Mouse (Mus musculus) neural tube, embryonic 15.5 days (tissue): Measurements from ENCODE around the gene Fchsd2. TPM values are rescaled to one million over a fixed set of nuclear protein-coding genes. Genes with fewer than 3 reads are reported as not detected.
"Not testable (repeated sequence)": the region's sequence is repeated elsewhere in the genome, so short reads cannot be mapped to it uniquely, and the experiment has no call there.

Experiments
- ATAC-seq: fragments of 200-750 bp; cut with Nextera tagmentation; 2 replicates; pipeline ENCODE4 v1.8.0; 2017; ENCODE audit warnings: mild to moderate bottlenecking, moderate TSS enrichment, moderate library complexity; ENCODE audit not compliant: low FRiP score
- H3K27ac ChIP-seq: fragments of 300-500 bp; sonication (generic); replicated peaks from 2 replicates; pipeline ENCODE4 v1.5.1; 2015; ENCODE audit warnings: mild to moderate bottlenecking, inconsistent platforms
- H3K27me3 ChIP-seq: fragments of 300-500 bp; sonication (generic); replicated peaks from 2 replicates; pipeline ENCODE4 v1.6.1; 2015; ENCODE audit warnings: inconsistent platforms
- H3K36me3 ChIP-seq: fragments of 300-500 bp; sonication (generic); 2 replicates; pipeline ENCODE4 v1.6.1; 2015; ENCODE audit warnings: inconsistent platforms
- H3K4me1 ChIP-seq: fragments of 300-500 bp; sonication (generic); 2 replicates; pipeline ENCODE4 v1.6.1; 2015; ENCODE audit warnings: inconsistent platforms
- H3K4me2 ChIP-seq: fragments of 300-500 bp; sonication (generic); 2 replicates; pipeline ENCODE4 v1.6.1; 2015; ENCODE audit warnings: inconsistent platforms, mild to moderate bottlenecking, moderate library complexity
- H3K4me3 ChIP-seq: fragments of 300-500 bp; sonication (generic); replicated peaks from 2 replicates; pipeline ENCODE4 v1.5.1; 2015; ENCODE audit warnings: mild to moderate bottlenecking, inconsistent platforms
- H3K9ac ChIP-seq: fragments of 300-500 bp; sonication (generic); replicated peaks from 2 replicates; pipeline ENCODE4 v1.6.1; 2015; ENCODE audit warnings: mild to moderate bottlenecking, inconsistent platforms
- H3K9me3 ChIP-seq: fragments of 300-500 bp; sonication (generic); replicated peaks from 2 replicates; pipeline ENCODE4 v1.6.1; 2016; ENCODE audit warnings: inconsistent platforms
- WGBS: fragments of 180-500 bp; shearing (Covaris S2); methylation state at CpG from one replicate; pipeline ENCODE4 v1.1.7; 2015; ENCODE audit warnings: mixed read lengths; 5-methylcytosine and 5-hydroxymethylcytosine counted together
- polyA plus RNA-seq: library from polyadenylated mRNA; unstranded; fragments of >200 nt; fragmentation: Nextera tagmentation; extraction: Ambion mirVana; gene quantifications from 2 replicates; pipeline ENCODE4 v1.2.1, GENCODE M21; 2015

The Fchsd2 gene
- polyA plus RNA-seq, 1 experiment from 2014 or later = 39.4 TPM

DNA sequence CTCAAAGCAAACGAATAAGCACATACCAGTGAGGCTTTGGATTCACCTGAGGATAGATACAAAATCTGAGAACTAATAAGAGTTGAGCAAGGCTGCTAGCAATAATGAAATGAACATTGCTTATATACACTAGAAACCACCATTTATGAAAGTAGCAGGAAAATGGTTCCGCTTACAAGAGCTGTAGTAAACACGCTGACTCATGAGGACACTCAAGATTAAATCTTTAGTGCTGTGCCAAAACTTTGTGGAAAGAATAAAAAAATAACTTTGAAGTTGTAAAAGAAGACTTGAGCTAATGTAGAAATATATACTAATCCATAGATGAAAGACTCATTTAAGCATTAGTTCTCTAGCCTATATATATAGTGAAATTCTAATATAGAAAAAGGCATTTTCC, 35.1 kb downstream of the Fchsd2 start:
- Histone ChIP-seq H3K9ac (no peak overlapping the region), H3K4me3 (no peak overlapping the region), H3K27me3 (no peaks in the 10 kb centered on the region), H3K36me3 (no peaks in the 10 kb centered on the region), H3K4me2 (no peak overlapping the region), H3K4me1 (peaks cover 21% of the 10 kb centered on the region), H3K9me3 (no peaks in the 10 kb centered on the region), H3K27ac (no peak overlapping the region)
- no peak for ATAC-seq
- 78% methylated on average over 3 of the region's 3 CpGs for WGBS

DNA sequence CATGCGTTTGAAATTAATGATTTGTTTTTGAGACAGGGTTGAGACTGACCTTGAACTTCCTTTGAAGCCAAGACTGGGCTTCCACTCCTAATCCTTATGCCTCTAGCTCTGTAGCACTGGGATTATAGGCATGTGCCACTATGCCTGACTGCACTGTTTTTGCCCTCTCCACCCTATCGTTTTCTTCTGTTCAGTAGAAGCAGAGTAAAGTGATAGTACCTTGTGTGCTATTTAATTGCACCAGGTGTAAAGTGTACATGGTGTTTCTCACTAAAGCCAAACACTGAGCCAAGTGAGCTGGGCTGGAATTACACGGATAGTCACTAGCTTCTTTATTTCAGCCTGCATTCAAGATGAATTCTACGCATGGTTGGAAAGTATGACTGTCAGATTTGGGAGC, 35.9 kb downstream of the Fchsd2 start:
- no peak overlapping the region for H3K4me3 ChIP-seq
- H3K9me3 ChIP-seq = no peaks in the 10 kb centered on the region
- no peaks in the 10 kb centered on the region for H3K27me3 ChIP-seq
- H3K36me3 ChIP-seq = no peaks in the 10 kb centered on the region
- no peak for ATAC-seq
- WGBS = 83% methylated on average over 4 of the region's 4 CpGs
- H3K9ac ChIP-seq = no peak overlapping the region
- no peak overlapping the region for H3K4me2 ChIP-seq
- H3K27ac ChIP-seq = no peak overlapping the region
- H3K4me1 ChIP-seq = peaks cover 21% of the 10 kb centered on the region

DNA sequence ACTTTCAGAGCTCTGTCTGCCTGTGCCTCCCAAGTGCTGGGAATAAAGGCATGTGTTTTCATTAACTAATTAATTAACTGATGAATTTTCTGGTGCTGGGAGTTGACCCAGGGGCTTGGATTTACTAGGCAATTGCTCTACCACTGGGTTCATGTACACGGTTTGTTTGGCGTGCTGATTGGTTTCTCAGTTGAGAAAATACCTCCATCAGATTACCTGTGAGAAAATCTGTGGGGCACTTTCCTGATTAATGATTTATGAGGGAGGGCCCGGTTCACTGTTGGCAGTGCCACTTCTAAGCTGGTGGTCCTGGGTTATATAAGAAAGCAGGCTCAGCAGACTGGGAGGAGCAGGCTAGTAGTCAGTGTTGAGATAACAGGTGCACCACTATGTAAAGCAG, 38.0 kb downstream of the Fchsd2 start:
- peaks cover 14% of the 10 kb centered on the region for H3K4me1 ChIP-seq
- no peak overlapping the region for H3K4me3 ChIP-seq
- no peak overlapping the region for H3K9ac ChIP-seq
- H3K36me3 ChIP-seq = no peaks in the 10 kb centered on the region
- H3K9me3 ChIP-seq = no peaks in the 10 kb centered on the region
- no peak overlapping the region for H3K27ac ChIP-seq
- ATAC-seq = no peak
- H3K4me2 ChIP-seq = no peak overlapping the region
- WGBS = 48% methylated on average over 3 of the region's 3 CpGs
- no peaks in the 10 kb centered on the region for H3K27me3 ChIP-seq

- Histone ChIP-seq H3K9ac (no peak overlapping the region), H3K27me3 (no peaks in the 10 kb centered on the region), H3K27ac (no peak overlapping the region), H3K36me3 (no peaks in the 10 kb centered on the region), H3K9me3 (no peaks in the 10 kb centered on the region), H3K4me3 (no peak overlapping the region), H3K4me1 (peaks cover 14% of the 10 kb centered on the region), H3K4me2 (no peak overlapping the region)
- 77% methylated on average over 6 of the region's 6 CpGs for WGBS
- no peak for ATAC-seq
Observed at GRCm38 (mm10) chr7:101131281-101131680, 38.6 kb downstream of the Fchsd2 start.

DNA sequence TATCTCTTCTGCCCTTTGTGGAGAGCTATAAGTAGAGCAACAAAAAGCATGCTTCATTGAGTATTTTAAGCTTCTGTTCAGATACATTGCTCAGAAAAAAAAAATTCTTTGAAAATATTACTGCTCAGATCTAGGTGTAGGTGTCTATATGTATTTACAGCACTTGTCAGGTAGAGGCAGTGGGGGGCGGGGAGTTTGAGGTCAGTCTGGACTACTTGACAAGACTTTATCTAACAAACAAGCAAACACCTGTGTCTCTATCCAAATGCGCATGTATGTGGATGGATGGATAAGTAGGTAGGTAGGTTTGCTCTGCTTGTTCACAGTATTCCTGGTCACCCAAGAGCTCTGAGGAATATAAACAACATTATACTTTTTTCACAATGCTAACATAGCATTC, 40.9 kb downstream of the Fchsd2 start:
- no peak overlapping the region for H3K9ac ChIP-seq
- no peak for ATAC-seq
- no peaks in the 10 kb centered on the region for H3K36me3 ChIP-seq
- H3K4me1 ChIP-seq = peaks cover 8% of the 10 kb centered on the region
- WGBS = 100% methylated on average over 2 of the region's 2 CpGs
- no peak overlapping the region for H3K4me3 ChIP-seq
- H3K9me3 ChIP-seq = no peaks in the 10 kb centered on the region
- H3K27me3 ChIP-seq = no peaks in the 10 kb centered on the region
- H3K27ac ChIP-seq = no peak overlapping the region
- H3K4me2 ChIP-seq = no peak overlapping the region

DNA sequence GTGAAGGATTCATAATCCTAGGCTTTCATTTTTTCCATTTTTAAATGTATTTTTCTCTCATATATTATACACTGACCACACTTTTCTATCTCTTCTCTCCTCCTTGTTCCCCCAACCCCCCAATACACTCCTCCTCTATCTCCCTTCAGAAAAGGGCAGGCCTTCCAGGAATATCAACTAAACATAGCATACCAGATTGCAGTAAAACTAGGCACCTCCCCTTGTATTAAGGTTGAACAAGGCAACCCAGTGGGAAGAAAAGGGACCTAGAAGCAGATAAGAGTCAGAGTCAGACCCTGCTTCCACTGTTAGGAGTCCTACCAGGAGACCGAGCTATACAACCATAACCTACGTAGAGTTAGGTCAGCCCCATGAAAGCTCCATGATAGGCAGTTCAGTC, 41.5 kb downstream of the Fchsd2 start:
- Histone ChIP-seq H3K36me3 (no peaks in the 10 kb centered on the region), H3K27me3 (no peaks in the 10 kb centered on the region), H3K4me1 (peaks cover 8% of the 10 kb centered on the region), H3K4me3 (no peak overlapping the region), H3K27ac (no peak overlapping the region), H3K4me2 (no peak overlapping the region), H3K9ac (no peak overlapping the region), H3K9me3 (no peaks in the 10 kb centered on the region)
- ATAC-seq = no peak
- WGBS = 100% methylated on average over 2 of the region's 2 CpGs

- no peaks in the 10 kb centered on the region; the same call in 1 of the 2 replicates for H3K4me1 ChIP-seq
Observed at GRCm38 (mm10) chr7:101138819-101139218, 46.2 kb downstream of the Fchsd2 start.

DNA sequence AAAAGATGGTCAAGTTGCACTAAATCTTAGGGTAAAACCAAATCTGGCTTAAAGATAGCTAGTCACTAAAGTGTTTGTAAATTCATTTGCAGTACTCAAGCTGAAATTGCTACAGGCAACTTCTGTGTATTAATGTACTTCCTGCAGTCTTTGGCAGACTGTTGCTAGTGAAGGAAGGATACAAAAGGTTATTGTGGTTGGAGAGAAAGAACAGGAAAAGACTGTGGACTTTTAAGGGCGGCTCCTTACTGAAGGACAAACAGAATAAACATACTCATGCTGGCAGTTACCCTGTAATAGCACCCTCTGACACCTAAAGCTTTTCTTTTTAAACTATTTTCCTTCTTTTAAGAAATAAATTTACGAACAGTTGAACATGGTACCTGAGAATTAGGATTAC, 50.2 kb downstream of the Fchsd2 start:
- H3K36me3 ChIP-seq = peaks cover 7% of the 10 kb centered on the region
- 62% methylated on average over 2 of the region's 2 CpGs for WGBS

More at GRCm38 (mm10) chr7:101138819-101139218, 46.2 kb downstream of the Fchsd2 start:
- peaks cover 7% of the 10 kb centered on the region for H3K36me3 ChIP-seq
- ATAC-seq = no peak
- H3K27me3 ChIP-seq = no peaks in the 10 kb centered on the region
- H3K9ac ChIP-seq = no peak overlapping the region
- no peak overlapping the region for H3K4me2 ChIP-seq
- no peak overlapping the region for H3K27ac ChIP-seq
- no peaks in the 10 kb centered on the region for H3K9me3 ChIP-seq
- 51% methylated on average over 1 of the region's 1 CpGs for WGBS
- no peak overlapping the region for H3K4me3 ChIP-seq

GRCm38 (mm10) chr7:101144222-101144621, 51.6 kb downstream of the Fchsd2 start:
- H3K27ac ChIP-seq = no peak overlapping the region
- ATAC-seq = no peak
- no peaks in the 10 kb centered on the region for H3K9me3 ChIP-seq
- peaks cover 7% of the 10 kb centered on the region for H3K36me3 ChIP-seq
- H3K27me3 ChIP-seq = no peaks in the 10 kb centered on the region
- H3K4me3 ChIP-seq = no peak overlapping the region
- 84% methylated on average over 2 of the region's 2 CpGs for WGBS
- no peak overlapping the region for H3K4me2 ChIP-seq
- no peak overlapping the region for H3K9ac ChIP-seq
- no peaks in the 10 kb centered on the region; the same call in 1 of the 2 replicates for H3K4me1 ChIP-seq

More for the DNA sequence above, 50.2 kb downstream of the Fchsd2 start:
- Histone ChIP-seq H3K9ac (no peak overlapping the region), H3K4me1 (no peaks in the 10 kb centered on the region; the same call in 1 of the 2 replicates), H3K4me2 (no peak overlapping the region), H3K4me3 (no peak overlapping the region), H3K27me3 (no peaks in the 10 kb centered on the region), H3K9me3 (no peaks in the 10 kb centered on the region), H3K27ac (no peak overlapping the region)
- no peak for ATAC-seq

- H3K9ac ChIP-seq = no peak overlapping the region
- H3K27ac ChIP-seq = no peak overlapping the region
- no peak overlapping the region for H3K4me3 ChIP-seq
- 79% methylated on average over 3 of the region's 3 CpGs for WGBS
- H3K9me3 ChIP-seq = no peaks in the 10 kb centered on the region
- no peaks in the 10 kb centered on the region for H3K36me3 ChIP-seq
- H3K27me3 ChIP-seq = no peaks in the 10 kb centered on the region
- no peak overlapping the region for H3K4me2 ChIP-seq
- H3K4me1 ChIP-seq = no peaks in the 10 kb centered on the region
- ATAC-seq = no peak
Observed at GRCm38 (mm10) chr7:101149039-101149438, 56.4 kb downstream of the Fchsd2 start.

- not testable (repeated sequence) for H3K9me3 ChIP-seq, H3K9ac ChIP-seq
Observed at GRCm38 (mm10) chr7:101154883-101155282, 62.2 kb downstream of the Fchsd2 start.

DNA sequence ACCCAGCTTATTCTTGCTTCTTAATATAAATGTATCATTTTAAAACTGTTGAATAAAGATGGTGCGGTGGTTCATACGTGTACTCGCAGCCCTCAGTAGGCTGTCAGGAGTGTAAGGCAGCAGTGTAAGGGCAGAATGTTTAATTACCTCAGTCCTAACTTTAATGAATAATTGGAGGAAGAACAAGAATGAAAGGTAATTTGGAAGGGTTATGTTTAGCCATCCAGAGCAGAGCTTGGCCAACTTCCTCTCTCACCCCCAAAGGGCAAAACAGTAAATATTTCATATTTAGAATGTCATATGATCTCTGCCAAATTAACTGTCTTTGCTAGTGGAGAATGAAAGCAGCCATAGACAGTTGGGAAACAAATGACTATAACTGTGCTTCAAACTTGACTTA, 62.6 kb downstream of the Fchsd2 start:
- H3K9me3 ChIP-seq = no peaks in the 10 kb centered on the region
- H3K4me2 ChIP-seq = no peak overlapping the region
- H3K27me3 ChIP-seq = no peaks in the 10 kb centered on the region
- no peak for ATAC-seq
- H3K4me3 ChIP-seq = no peak overlapping the region
- WGBS = 90% methylated on average over 3 of the region's 3 CpGs
- H3K27ac ChIP-seq = no peak overlapping the region
- no peaks in the 10 kb centered on the region for H3K36me3 ChIP-seq
- peaks cover 6% of the 10 kb centered on the region for H3K4me1 ChIP-seq
- H3K9ac ChIP-seq = no peak overlapping the region

More at GRCm38 (mm10) chr7:101154883-101155282, 62.2 kb downstream of the Fchsd2 start:
- not testable (repeated sequence) for H3K4me2 ChIP-seq, H3K27ac ChIP-seq, H3K36me3 ChIP-seq, ATAC-seq, H3K4me1 ChIP-seq, H3K27me3 ChIP-seq, H3K4me3 ChIP-seq
- 98% methylated on average over 15 of the region's 15 CpGs for WGBS

DNA sequence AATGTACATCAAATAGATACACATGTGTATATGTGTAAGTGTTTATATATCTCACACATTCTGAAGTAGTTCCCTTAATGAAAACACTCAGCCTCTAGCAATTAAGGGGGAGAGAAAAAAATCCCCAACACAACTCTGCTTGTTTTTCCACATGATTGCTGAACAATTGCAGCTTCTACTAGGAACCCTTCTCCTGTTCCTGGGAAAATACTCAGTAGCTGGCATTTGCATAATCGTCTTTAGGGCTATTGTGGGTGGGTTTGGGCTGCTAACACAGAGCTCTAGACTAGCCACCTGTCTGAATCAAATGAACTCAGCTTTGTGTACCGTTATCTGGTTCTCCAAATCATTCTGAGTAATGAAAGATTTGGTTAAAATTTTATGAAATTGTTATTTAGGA, 67.6 kb downstream of the Fchsd2 start:
- WGBS = 21% methylated on average over 2 of the region's 2 CpGs
- no peak overlapping the region for H3K27ac ChIP-seq
- H3K36me3 ChIP-seq = no peaks in the 10 kb centered on the region
- no peaks in the 10 kb centered on the region for H3K27me3 ChIP-seq
- peaks cover 4% of the 10 kb centered on the region for H3K4me1 ChIP-seq
- no peaks in the 10 kb centered on the region for H3K9me3 ChIP-seq
- no peak overlapping the region for H3K4me2 ChIP-seq
- H3K9ac ChIP-seq = no peak overlapping the region
- no peak overlapping the region for H3K4me3 ChIP-seq
- no peak for ATAC-seq
